Mouse (Mus musculus) CH12.LX (cell line): ENCODE data around the gene G530012D18Rik. TPM values are rescaled to one million over a fixed set of nuclear protein-coding genes. Genes with fewer than 3 reads are reported as not detected.
"Not testable (repeated sequence)": the region's sequence is repeated elsewhere in the genome, so short reads cannot be mapped to it uniquely, and the experiment has no call there.

ENCODE experiments used
- DNase-seq: peaks from one replicate; pipeline ENCODE4 v3.0.0-alpha.2; 2013; ENCODE audit errors: extremely low read depth
- H3K27ac ChIP-seq: 2 replicates; pipeline ENCODE4 v1.5.1; 2012; ENCODE audit warnings: low read depth, mild to moderate bottlenecking, control low read depth, moderate library complexity; ENCODE audit not compliant: insufficient read depth
- H3K27me3 ChIP-seq: replicated peaks from 2 replicates; pipeline ENCODE3; 2012; ENCODE audit warnings: inconsistent platforms
- H3K36me3 ChIP-seq, 2 experiments: replicated peaks in 1 of 2; 2 replicates each; pipeline versions ENCODE3 to v1.6.1; 2012; ENCODE audit warnings: inconsistent platforms in 1 of 2, low read length in 1 of 2, mild to moderate bottlenecking in 1 of 2, mixed read lengths in 1 of 2, moderate library complexity in 1 of 2; ENCODE audit not compliant: control insufficient read depth in 1 of 2, insufficient read depth in 1 of 2
- H3K4me1 ChIP-seq, 2 experiments: 2 replicates each; pipeline ENCODE4 v1.6.1; 2012; ENCODE audit warnings: inconsistent platforms in 1 of 2, moderate library complexity in 1 of 2; ENCODE audit not compliant: insufficient read depth in 2 of 2, control insufficient read depth in 1 of 2
- H3K4me2 ChIP-seq: 2 replicates; pipeline ENCODE4 v1.6.1; 2012; ENCODE audit warnings: low read depth, mild to moderate bottlenecking, control low read depth; ENCODE audit not compliant: poor library complexity, insufficient read depth, severe bottlenecking
- H3K4me3 ChIP-seq, 3 experiments: fragments of 150-350 bp in 1 of 3; sonication (generic) in 1 of 3; replicated peaks in 1 of 3; 2 replicates each; pipeline versions ENCODE3 to v1.5.1; 2011 to 2012; ENCODE audit warnings: low read depth in 2 of 3, low read length in 2 of 3, mild to moderate bottlenecking in 2 of 3, moderate library complexity in 2 of 3, control low read depth in 1 of 3, improper control_type of control experiment in 1 of 3, inconsistent platforms in 1 of 3, mixed read lengths in 1 of 3; ENCODE audit not compliant: poor library complexity in 1 of 3
- H3K79me2 ChIP-seq: replicated peaks from 2 replicates; pipeline ENCODE4 v1.6.1; 2012; ENCODE audit warnings: mild to moderate bottlenecking, moderate library complexity; ENCODE audit not compliant: control insufficient read depth, poor library complexity, insufficient read depth, severe bottlenecking; ENCODE audit errors: extremely low read depth
- H3K9ac ChIP-seq: 2 replicates; pipeline ENCODE4 v1.6.1; 2012; ENCODE audit warnings: low read depth, mild to moderate bottlenecking, control low read depth, moderate library complexity; ENCODE audit not compliant: insufficient read depth
- H3K9me3 ChIP-seq: replicated peaks from 2 replicates; pipeline ENCODE3; 2012; ENCODE audit warnings: low read length, inconsistent platforms, mixed read lengths
- ETS1 ChIP-seq: conservative IDR thresholded peaks from 2 replicates; pipeline ENCODE4 v1.6.1; 2012; ENCODE audit warnings: low read depth, mild to moderate bottlenecking, inconsistent platforms, low read length, improper control_type of control experiment, moderate library complexity
- MAZ ChIP-seq: IDR thresholded peaks from 2 replicates; pipeline ENCODE4 v1.6.1; 2012; ENCODE audit warnings: low read depth, mild to moderate bottlenecking, inconsistent platforms, low read length, improper control_type of control experiment, moderate library complexity
- MEF2A ChIP-seq: IDR thresholded peaks from 2 replicates; pipeline ENCODE4 v1.6.1; 2014; ENCODE audit warnings: low read depth, mild to moderate bottlenecking, inconsistent platforms, low read length, improper control_type of control experiment, borderline replicate concordance
- MXI1 ChIP-seq: IDR thresholded peaks from 2 replicates; pipeline ENCODE4 v1.6.1; 2011; ENCODE audit warnings: mild to moderate bottlenecking, low read depth, low read length, improper control_type of control experiment
- NELFE ChIP-seq: IDR thresholded peaks from 2 replicates; pipeline ENCODE4 v1.6.1; 2011; ENCODE audit warnings: low read depth, low read length, improper control_type of control experiment
- POLR2AphosphoS2 ChIP-seq: IDR thresholded peaks from 2 replicates; pipeline ENCODE4 v1.6.1; 2011; ENCODE audit warnings: low read depth, low read length, improper control_type of control experiment
- SIN3A ChIP-seq: IDR thresholded peaks from 2 replicates; pipeline ENCODE4 v1.6.1; 2012; ENCODE audit warnings: low read length, improper control_type of control experiment, inconsistent platforms
- TCF12 ChIP-seq: IDR thresholded peaks from 2 replicates; pipeline ENCODE4 v1.6.1; 2014; ENCODE audit warnings: low read depth, mild to moderate bottlenecking, inconsistent platforms, low read length, improper control_type of control experiment
- ZMIZ1 ChIP-seq: IDR thresholded peaks from 2 replicates; pipeline ENCODE4 v1.6.1; 2012; ENCODE audit warnings: low read depth, mild to moderate bottlenecking, inconsistent platforms, low read length, improper control_type of control experiment
- dilution Hi-C: fragments of 300-500 bp; cut with MboI; formaldehyde crosslinking; loops from 2 replicates; pipeline ENCODE4 v1.14.3; 2020; ENCODE audit warnings: low sequenced_read_pairs; ENCODE audit not compliant: extremely low pct_unique_long_range_greater_than_20kb, extremely low pct_ligation_motif_present
- in situ Hi-C: fragments of 300-500 bp; cut with MboI; formaldehyde crosslinking; loops from 3 replicates; pipeline ENCODE4 v1.14.3; 2019; ENCODE audit warnings: low sequenced_read_pairs, low pct_ligation_motif_present, low pct_unique_long_range_greater_than_20kb, mixed read lengths
- polyA plus RNA-seq: library from polyadenylated mRNA; unstranded; fragments of >175 nt; gene quantifications from 2 replicates; pipeline ENCODE4 v1.2.1, GENCODE M21; 2012; ENCODE audit warnings: low read depth; ENCODE audit not compliant: insufficient read length
- total RNA-seq, 2 experiments: library from RNA; depleted of rRNA; stranded (reverse); fragments of 300-350 nt in 1 of 2; fragments of >200 nt in 1 of 2; gene quantifications; 2 replicates each; pipeline ENCODE4 v1.2.3; 2012 to 2014

The G530012D18Rik gene
- total and polyA plus RNA-seq, 3 experiments: 9.1 to 69.3 TPM; not detected in 1

GRCm38 (mm10) chr1:85598271-85599012 is 23.0 kb downstream of the G530012D18Rik start, which contains the start of gene Sp110:
Gene Sp110 (minus strand): TSS chr1:85598817.
- H3K27ac ChIP-seq, dilution Hi-C loops, in situ Hi-C loops, H3K4me1 ChIP-seq, H3K79me2 ChIP-seq, H3K9me3 ChIP-seq, H3K27me3 ChIP-seq, H3K36me3 ChIP-seq: not testable (repeated sequence)
- Histone ChIP-seq H3K9ac (peak within 1 kb of the TSS; percentile 78), H3K4me3 (peak within 1 kb of the TSS in 2 of 3 experiments; percentile 42 to 46), H3K4me2 (peak within 1 kb of the TSS; percentile 81)
- DNase-seq: peak; percentile 57
- TF ChIP-seq MXI1: 0 out of 2 replicates have a peak, but pooled peaks have one; percentile 12

GRCm38 (mm10) chr1:85600078-85600477 is 24.6 kb downstream of the G530012D18Rik start, which contains the start of gene Sp140:
Gene Sp140 (plus strand): TSS chr1:85600378.
- H3K27me3 ChIP-seq, DNase-seq, H3K79me2 ChIP-seq, H3K36me3 ChIP-seq, H3K9me3 ChIP-seq, in situ Hi-C loops, dilution Hi-C loops, H3K4me1 ChIP-seq: not testable (repeated sequence)
- Histone ChIP-seq H3K27ac (peak within 1 kb of the TSS; percentile 76), H3K4me3 (peak within 1 kb of the TSS; percentile 45 to 66 (median 56)), H3K4me2 (peak within 1 kb of the TSS; percentile 52), H3K9ac (peak within 1 kb of the TSS; percentile 93)

- Histone ChIP-seq H3K9ac (peak overlapping the region; percentile 93), H3K4me3 (peak overlapping the region; percentile 45 to 66 (median 56)), H3K27ac (peak overlapping the region; percentile 76), H3K4me2 (peak overlapping the region; percentile 49)
- in situ Hi-C loops, H3K36me3 ChIP-seq, dilution Hi-C loops, H3K9me3 ChIP-seq, H3K79me2 ChIP-seq, H3K27me3 ChIP-seq, H3K4me1 ChIP-seq: not testable (repeated sequence)
- TF ChIP-seq SIN3A: peak; percentile 63
- TF ChIP-seq ETS1: peak; percentile 28; the same call in 1 of the 2 replicates
- 0 out of 2 replicates have a peak, but pooled peaks have one; percentile 47 for TF ChIP-seq POLR2AphosphoS2
- 0 out of 2 replicates have a peak, but pooled peaks have one; percentile 19 for TF ChIP-seq TCF12
- TF ChIP-seq MXI1: peak; percentile 35; the same call in 1 of the 2 replicates
- TF ChIP-seq MEF2A: peak; percentile 15; the same call in 1 of the 2 replicates
- TF ChIP-seq ZMIZ1: peak; percentile 76
- 0 out of 2 replicates have a peak, but pooled peaks have one; percentile 64 for TF ChIP-seq MAZ
- TF ChIP-seq NELFE: peak; percentile 38; the same call in 1 of the 2 replicates
- peak; percentile 66 for DNase-seq
Measured at GRCm38 (mm10) chr1:85600794-85601193, 25.3 kb downstream of the G530012D18Rik start.

- in situ Hi-C loops, H3K9me3 ChIP-seq, dilution Hi-C loops, DNase-seq, H3K4me1 ChIP-seq, H3K36me3 ChIP-seq, H3K27me3 ChIP-seq: not testable (repeated sequence)
- Histone ChIP-seq H3K79me2 (peaks cover 15% of the 10 kb centered on the region), H3K4me3 (peak overlapping the region; percentile 37 to 41 (median 38)), H3K27ac (peak overlapping the region; percentile 94), H3K9ac (peak overlapping the region; percentile 67; the same call in 1 of the 2 replicates), H3K4me2 (peak overlapping the region; percentile 75)
Measured at GRCm38 (mm10) chr1:85604341-85604740, 28.9 kb downstream of the G530012D18Rik start.

DNA sequence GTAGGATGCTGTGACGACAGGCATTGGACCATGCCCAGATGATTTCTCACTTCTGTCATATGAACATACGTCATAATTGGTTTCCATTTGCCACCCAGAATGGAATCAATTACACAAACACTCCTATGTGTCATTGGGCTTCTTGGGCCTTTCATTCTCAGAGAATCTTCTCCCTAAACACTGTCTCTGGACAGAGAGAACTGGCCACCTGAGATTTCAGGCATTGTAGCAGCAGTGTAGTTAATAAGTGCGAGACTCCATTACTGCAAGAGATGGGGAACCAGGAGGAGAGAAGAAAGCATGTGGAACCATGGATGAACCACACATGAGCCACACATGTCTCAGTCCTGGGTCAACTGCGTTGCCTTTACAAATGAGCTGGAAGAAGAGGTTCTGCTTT is 32.9 kb downstream of the G530012D18Rik start:
- dilution Hi-C loops, H3K79me2 ChIP-seq, H3K36me3 ChIP-seq, H3K4me3 ChIP-seq, H3K9ac ChIP-seq, H3K27me3 ChIP-seq, H3K4me1 ChIP-seq, in situ Hi-C loops, H3K9me3 ChIP-seq: not testable (repeated sequence)
- Histone ChIP-seq H3K4me2 (peak overlapping the region; percentile 37; the same call in 1 of the 2 replicates), H3K27ac (peak overlapping the region; percentile 76)
- DNase-seq: peak; percentile 61
